Mouse (Mus musculus) adrenal gland, postnatal 10 days (tissue): ENCODE data around the gene Frmd8. TPM values are rescaled to one million over a fixed set of nuclear protein-coding genes. Genes with fewer than 3 reads are reported as not detected.
A peak's percentile ranks its signal among the peaks of the same experiment; 100 is the strongest.
"Not testable (repeated sequence)": the region's sequence is repeated elsewhere in the genome, so short reads cannot be mapped to it uniquely, and the experiment has no call there.

Source experiments
- DNase-seq: peaks from one replicate; pipeline ENCODE4 v3.0.0; 2021; ENCODE audit warnings: mixed read lengths
- total RNA-seq, 2 experiments: library from RNA; stranded (reverse); gene quantifications; 2 replicates each; pipeline ENCODE4 v1.2.3; 2021

The Frmd8 gene
- total RNA-seq, 2 experiments from 2014 or later: 29.0 to 34.8 TPM

GRCm38 (mm10) chr19:5824826-5825617, 50.1 kb downstream of the Frmd8 start:
- DNase-seq: no peak

- peak; percentile 76 for DNase-seq
Measured at GRCm38 (mm10) chr19:5824043-5824825, 50.8 kb downstream of the Frmd8 start.

GRCm38 (mm10) chr19:5823266-5823839, 51.7 kb downstream of the Frmd8 start:
- DNase-seq: no peak

GRCm38 (mm10) chr19:5822834-5823205, 52.3 kb downstream of the Frmd8 start:
- no peak for DNase-seq

GRCm38 (mm10) chr19:5822174-5822833, 52.8 kb downstream of the Frmd8 start:
- DNase-seq: no peak

- no peak for DNase-seq
Measured at GRCm38 (mm10) chr19:5821847-5822173, 53.3 kb downstream of the Frmd8 start.

GRCm38 (mm10) chr19:5819549-5819948, 55.5 kb downstream of the Frmd8 start:
- no peak for DNase-seq

GRCm38 (mm10) chr19:5818590-5818977, 56.5 kb downstream of the Frmd8 start:
- DNase-seq: no peak

GRCm38 (mm10) chr19:5817703-5818589, 57.1 kb downstream of the Frmd8 start:
- DNase-seq: peak; percentile 91

- DNase-seq: no peak
Measured at GRCm38 (mm10) chr19:5815928-5816327, 59.1 kb downstream of the Frmd8 start.

- no peak for DNase-seq
Measured at GRCm38 (mm10) chr19:5815010-5815409, 60.1 kb downstream of the Frmd8 start.

- not testable (repeated sequence) for DNase-seq
Measured at GRCm38 (mm10) chr19:5814048-5814447, 61.0 kb downstream of the Frmd8 start.

- no peak for DNase-seq
Measured at GRCm38 (mm10) chr19:5813567-5813966, 61.5 kb downstream of the Frmd8 start.

GRCm38 (mm10) chr19:5811771-5812504, 63.1 kb downstream of the Frmd8 start:
- DNase-seq: peak; percentile 82

GRCm38 (mm10) chr19:5810840-5811563, 64.1 kb downstream of the Frmd8 start:
- peak; percentile 70 for DNase-seq

- DNase-seq: no peak
Measured at GRCm38 (mm10) chr19:5810103-5810839, 64.8 kb downstream of the Frmd8 start.

- DNase-seq: no peak
Measured at GRCm38 (mm10) chr19:5809712-5810089, 65.4 kb downstream of the Frmd8 start.

- no peak for DNase-seq
Measured at GRCm38 (mm10) chr19:5808955-5809711, 65.9 kb downstream of the Frmd8 start.

GRCm38 (mm10) chr19:5807740-5808139, 67.3 kb downstream of the Frmd8 start:
- DNase-seq: peak; percentile 8
